Mouse (Mus musculus): ENCODE data around the gene Olfr1009.
"Not testable (repeated sequence)": the region's sequence is repeated elsewhere in the genome, so short reads cannot be mapped to it uniquely, and the experiment has no call there.

The Olfr1009 gene

DNA sequence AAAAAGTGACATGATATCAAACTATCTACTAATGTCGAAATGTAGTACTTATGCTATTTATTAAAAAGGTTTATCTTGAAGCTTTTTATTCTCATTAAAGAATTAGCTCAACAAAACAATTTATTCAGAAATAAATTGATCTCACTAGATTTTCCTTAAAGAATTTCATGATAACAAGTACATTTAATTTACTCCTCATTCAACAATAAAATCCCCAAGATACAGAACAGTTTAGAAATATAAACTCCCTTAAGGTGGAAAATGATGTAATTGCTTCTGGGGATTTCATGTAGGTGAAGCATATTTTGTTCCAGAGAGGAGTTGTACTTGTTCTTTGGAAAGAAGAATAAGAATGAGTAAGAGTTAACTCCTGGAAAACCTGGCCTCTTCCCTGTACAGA is at the start of gene Olfr1009:
TSS of gene Olfr1009 (plus strand) at position 301 of the 400 bp plus-strand sequence.
- DNase-seq (ENCODE audit: extremely low spot score, low read depth, low spot score) = no peak

DNA sequence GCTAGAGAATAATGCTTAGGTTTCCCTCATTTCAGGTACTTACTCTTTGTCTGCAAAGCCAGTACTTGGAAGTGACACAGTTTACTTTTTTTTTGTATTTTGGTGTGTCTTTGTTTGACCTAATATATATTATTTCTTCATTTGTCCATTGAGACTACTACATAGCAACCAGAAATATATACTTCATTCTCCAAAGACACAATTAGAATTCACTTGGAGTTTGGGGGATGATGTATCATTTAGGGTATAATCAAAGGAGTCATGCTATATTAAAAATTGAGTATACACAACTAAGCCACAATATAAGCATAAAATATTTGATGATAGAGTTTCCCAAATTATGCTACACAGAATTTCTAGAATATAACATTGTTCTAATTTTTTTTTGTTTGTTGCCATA is 36.6 kb upstream of the Olfr1009 start, which contains the start of gene Olfr1006:
TSS of gene Olfr1006 (minus strand) at position 101 of the 400 bp plus-strand sequence.
- no peak for DNase-seq (ENCODE audit: extremely low spot score, low read depth, low spot score)

DNA sequence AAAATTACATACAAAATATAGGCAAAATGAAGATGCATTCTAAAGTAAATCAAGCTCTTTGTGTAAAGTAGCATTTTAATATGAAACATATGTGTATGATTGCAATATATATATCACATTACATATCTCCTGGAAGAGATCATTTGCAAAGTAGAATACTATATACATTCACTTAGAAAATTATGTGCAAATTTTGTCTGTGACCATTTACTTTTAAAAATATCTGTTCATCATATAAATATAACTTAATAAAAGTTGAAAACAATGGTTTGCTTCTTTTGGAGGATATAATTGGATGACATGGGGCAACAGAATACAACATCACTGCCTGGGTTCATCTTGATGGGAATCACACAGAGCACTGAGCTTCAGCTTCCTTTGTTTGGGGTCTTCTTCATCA is 26.1 kb upstream of the Olfr1009 start, which contains the start of gene Olfr1008:
TSS of gene Olfr1008 (plus strand) at position 301 of the 400 bp plus-strand sequence.
- DNase-seq (ENCODE audit: extremely low spot score, low read depth, low spot score) = no peak

DNA sequence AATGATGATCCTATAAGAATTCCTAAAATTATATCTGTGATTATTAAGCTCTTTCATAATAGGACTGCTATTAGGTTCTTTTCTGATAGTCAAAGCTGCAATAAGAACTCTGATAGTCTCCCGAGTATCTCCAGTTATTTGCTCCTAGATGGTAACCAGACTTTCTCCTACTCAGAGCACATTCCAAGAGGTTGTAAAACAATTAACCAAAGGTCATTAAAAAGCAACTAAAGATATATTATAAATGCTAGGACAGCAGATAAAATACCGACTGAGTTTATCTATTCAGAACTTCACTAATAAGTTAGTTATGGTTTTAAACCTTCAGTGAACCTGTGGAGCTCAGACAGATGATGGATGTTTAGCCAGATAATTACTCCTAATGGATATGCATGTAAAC is 4.5 kb upstream of the Olfr1009 start:
- DNase-seq (ENCODE audit: extremely low spot score, low read depth, low spot score) = not testable (repeated sequence)

DNA sequence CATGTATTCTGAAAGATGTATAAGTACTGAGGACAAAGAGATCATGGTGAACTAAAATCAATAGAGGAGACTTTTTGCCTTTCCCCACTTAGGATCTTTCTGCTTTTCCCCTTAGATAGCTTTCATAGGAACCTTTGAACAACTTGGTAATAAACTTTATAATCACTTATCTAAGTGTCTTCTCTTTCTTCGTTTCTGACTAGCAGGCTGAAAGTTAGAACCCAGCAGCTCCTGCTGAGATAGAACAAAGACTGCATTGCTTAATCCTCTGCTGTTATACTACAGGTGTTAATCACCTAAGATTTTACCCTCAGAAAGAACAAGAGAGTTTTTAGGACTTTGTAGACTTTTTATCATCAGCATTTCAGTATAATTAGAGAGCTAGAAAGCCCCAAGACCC is 4.1 kb upstream of the Olfr1009 start:
- no peak for DNase-seq (ENCODE audit: extremely low spot score, low read depth, low spot score)

DNA sequence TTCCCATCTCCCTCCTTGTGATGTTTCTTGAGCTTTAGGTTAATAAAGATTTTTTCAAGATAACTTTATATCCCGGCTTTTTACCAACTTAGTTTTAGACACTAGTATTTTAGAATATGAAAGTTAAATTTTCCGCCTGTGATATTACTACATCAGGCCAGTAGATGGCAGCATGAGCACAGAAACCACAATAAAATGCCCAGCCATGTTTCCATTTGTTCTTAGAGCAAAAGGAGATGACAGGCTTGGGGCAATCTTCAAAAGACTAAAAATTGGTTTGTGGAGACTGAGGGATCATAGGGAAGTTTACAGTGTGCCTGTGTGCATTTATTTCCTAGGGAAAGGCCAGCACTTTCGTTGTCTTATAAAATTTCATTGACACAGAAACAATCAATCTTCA is 10.6 kb downstream of the Olfr1009 start:
- DNase-seq (ENCODE audit: extremely low spot score, low read depth, low spot score) = no peak

DNA sequence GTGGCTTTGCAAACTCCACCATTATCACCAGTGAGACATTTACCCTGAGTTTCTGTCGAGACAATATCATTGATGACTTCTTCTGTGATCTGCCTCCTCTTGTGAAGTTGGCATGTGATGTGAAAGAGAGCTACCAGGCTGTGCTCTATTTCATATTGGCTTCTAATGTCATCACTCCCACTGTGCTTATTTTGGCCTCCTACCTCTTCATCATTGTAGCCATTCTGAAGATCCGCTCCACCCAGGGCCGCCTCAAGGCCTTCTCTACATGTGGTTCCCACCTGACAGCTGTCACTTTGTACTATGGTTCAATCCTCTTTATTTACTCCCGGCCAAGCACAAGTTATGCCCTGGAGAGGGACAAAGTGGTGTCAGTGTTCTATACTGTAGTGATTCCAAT is 38.6 kb downstream of the Olfr1009 start:
- no peak for DNase-seq (ENCODE audit: extremely low spot score, low read depth, low spot score)

DNA sequence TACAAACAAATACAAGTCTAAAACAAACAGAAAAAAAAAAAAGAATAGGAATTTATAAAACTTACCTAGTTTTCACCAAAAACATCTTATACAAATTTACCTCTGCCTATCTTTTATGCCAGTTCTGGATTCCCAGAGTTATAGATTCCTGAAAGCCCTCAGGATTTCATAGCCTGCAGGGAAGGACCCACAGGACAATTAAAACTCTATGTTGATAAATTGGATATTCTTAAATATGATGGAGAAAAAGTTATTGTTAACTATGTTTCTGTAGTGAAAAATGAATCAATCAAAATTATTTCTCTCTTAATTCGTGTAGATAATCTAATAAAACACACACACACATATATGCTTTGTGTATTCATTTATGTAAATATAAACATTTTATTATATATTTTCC is 47.4 kb downstream of the Olfr1009 start, which contains the start of gene Olfr1012:
TSS of gene Olfr1012 (minus strand) at position 101 of the 400 bp plus-strand sequence.
- no peak for DNase-seq (ENCODE audit: extremely low spot score, low read depth, low spot score)

DNA sequence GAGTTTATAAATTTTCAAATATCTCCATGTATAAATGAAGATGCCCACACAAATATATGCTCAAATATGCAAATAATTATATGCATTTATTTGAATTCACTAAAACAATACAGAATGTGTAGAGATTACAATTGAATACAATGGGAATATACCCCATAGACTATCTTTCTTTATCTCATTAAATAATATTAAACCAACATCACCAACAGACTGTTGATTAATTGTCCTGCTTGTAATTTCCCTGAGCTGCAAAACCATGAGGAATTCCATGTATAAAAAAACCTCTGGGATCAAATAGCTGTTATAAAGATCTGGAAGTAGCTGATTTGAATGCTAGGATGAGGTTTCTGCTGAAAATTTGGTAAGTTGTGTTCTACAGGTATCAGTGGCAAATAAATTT is 51.6 kb downstream of the Olfr1009 start, which contains the start of gene Olfr1013:
TSS of gene Olfr1013 (plus strand) at position 301 of the 400 bp plus-strand sequence.
- no peak for DNase-seq (ENCODE audit: extremely low spot score, low read depth, low spot score)

DNA sequence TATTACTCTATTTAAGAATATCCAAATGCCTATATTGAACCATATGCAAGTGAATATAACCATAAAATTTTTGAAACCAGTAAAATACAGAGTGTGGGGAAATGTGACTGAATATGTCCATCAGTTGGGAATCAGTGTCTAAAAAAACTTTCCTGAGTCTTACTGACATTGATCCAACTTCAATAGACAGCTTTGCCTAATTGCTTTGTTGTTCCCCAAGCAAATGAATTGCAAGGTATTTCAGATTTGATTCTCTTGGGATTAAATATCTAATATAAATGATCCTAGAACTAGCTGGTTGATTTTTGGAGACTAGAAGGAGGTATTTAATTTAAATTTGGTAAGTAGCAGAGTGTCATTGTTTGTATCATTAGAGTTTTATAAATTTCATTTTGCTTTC is 57.2 kb downstream of the Olfr1009 start, which contains the start of gene Olfr1014:
TSS of gene Olfr1014 (plus strand) at position 301 of the 400 bp plus-strand sequence.
- no peak for DNase-seq (ENCODE audit: extremely low spot score, low read depth, low spot score)
